Mouse (Mus musculus) brain, embryonic 14.5 days (tissue): ENCODE results near the gene Mpdz.

Experiments
- CTCF ChIP-seq: fragments of 200-500 bp; IDR thresholded peaks from 2 replicates; pipeline ENCODE4 v1.5.1; 2012; ENCODE audit warnings: inconsistent platforms, mild to moderate bottlenecking, moderate library complexity, borderline replicate concordance; ENCODE audit not compliant: insufficient read depth, insufficient read length; ENCODE audit errors: extremely low read depth
- POLR2A ChIP-seq: fragments of 200-500 bp; IDR thresholded peaks from 2 replicates; pipeline ENCODE4 v1.6.1; 2012; ENCODE audit warnings: mild to moderate bottlenecking, inconsistent platforms, borderline replicate concordance; ENCODE audit not compliant: poor library complexity, insufficient read depth, insufficient read length, severe bottlenecking; ENCODE audit errors: extremely low read depth

DNA sequence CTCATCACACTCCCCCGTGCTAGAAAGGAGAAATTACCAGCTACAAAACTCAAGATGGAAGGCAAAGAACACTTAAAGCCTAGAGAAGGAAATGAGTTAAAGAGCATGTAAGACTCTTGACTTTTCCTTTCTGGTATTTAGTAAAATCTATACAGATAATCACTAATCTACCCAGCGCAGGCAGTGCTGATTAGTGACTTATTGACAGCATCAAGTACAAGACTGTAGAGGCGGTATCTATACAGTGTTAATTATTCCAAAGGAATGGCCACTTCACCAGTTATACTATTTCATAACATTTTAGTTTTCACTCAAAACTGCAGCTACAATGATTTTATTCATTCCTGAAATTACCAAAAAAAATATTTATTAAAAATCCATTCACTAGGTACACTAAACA lies 49.7 kb downstream of the Mpdz start:
- TF ChIP-seq CTCF, result no peak
- no peak for TF ChIP-seq POLR2A
